Mouse (Mus musculus): Measurements from ENCODE around the gene Numa1.

DNA sequence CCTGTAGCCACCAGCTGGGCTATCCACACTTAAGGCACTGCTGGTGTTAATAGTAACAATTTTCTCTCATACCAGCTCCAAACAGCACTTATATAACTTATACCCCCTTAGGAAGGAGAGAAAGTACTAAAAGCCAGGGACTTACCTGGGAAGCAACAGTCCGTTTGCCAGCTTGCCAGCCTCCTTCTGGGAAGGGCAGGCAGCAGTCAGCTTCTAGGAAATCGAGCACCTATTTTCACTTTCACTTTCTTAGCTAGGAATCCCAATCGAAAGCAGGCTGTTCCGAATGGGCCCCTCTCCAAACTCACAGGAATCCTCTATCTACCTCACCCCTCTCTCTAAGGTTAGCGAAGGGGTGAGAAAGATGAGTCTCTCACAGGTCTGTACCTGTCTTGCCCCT lies 83.5 kb downstream of the Numa1 start:
- TF ChIP-seq CTCF (IDR thresholded peaks at IDR 0.05; ENCODE audit: extremely low read depth, insufficient read length, insufficient replicate concordance, low read depth, low read length) (no peak), POLR2A (IDR thresholded peaks at IDR 0.05; ENCODE audit: low read depth, low read length) (no peak; the same call in 1 of the 2 replicates)
